Mouse (Mus musculus): ENCODE measurements at regions not wholly inside any gene's neighbourhood (a gene's known extent, or its start where the extent isn't known, plus 50 kb on each side); places are given as distances from the start of the nearest gene placed in this dataset.
A peak's percentile ranks its signal among the peaks of the same experiment; 100 is the strongest.

- ATAC-seq (replicated peaks; ENCODE audit: low FRiP score, poor library complexity, severe bottlenecking) = no peak
These were observed 59.6 kb downstream of the Fasl start for GRCm38 (mm10) chr1:161728546-161729206.

GRCm38 (mm10) chr1:161727357-161727756 is 60.9 kb downstream of the Fasl start:
- peak; percentile 94 for ATAC-seq (replicated peaks; ENCODE audit: low FRiP score, poor library complexity, severe bottlenecking)

- ATAC-seq (replicated peaks; ENCODE audit: low FRiP score, poor library complexity, severe bottlenecking) = peak; percentile 28; the same call in 1 of the 2 replicates
These were observed 62.2 kb downstream of the Fasl start for GRCm38 (mm10) chr1:161726098-161726497.

- no peak for ATAC-seq (replicated peaks; ENCODE audit: low FRiP score, poor library complexity, severe bottlenecking)
These were observed 68.4 kb downstream of the Fasl start for GRCm38 (mm10) chr1:161719876-161720275.

- no peak for ATAC-seq (replicated peaks; ENCODE audit: low FRiP score, poor library complexity, severe bottlenecking)
These were observed 70.0 kb downstream of the Fasl start for GRCm38 (mm10) chr1:161718254-161718653.

GRCm38 (mm10) chr1:161712918-161713317 is 75.4 kb downstream of the Fasl start:
- ATAC-seq (replicated peaks; ENCODE audit: low FRiP score, poor library complexity, severe bottlenecking) = no peak

- ATAC-seq (replicated peaks; ENCODE audit: low FRiP score, poor library complexity, severe bottlenecking) = no peak
These were observed 76.0 kb downstream of the Fasl start for GRCm38 (mm10) chr1:161712283-161712682.

GRCm38 (mm10) chr1:161707049-161707448 is 81.2 kb downstream of the Fasl start:
- ATAC-seq (replicated peaks; ENCODE audit: low FRiP score, poor library complexity, severe bottlenecking) = no peak

GRCm38 (mm10) chr1:161704961-161705360 is 83.3 kb downstream of the Fasl start:
- ATAC-seq (replicated peaks; ENCODE audit: low FRiP score, poor library complexity, severe bottlenecking) = no peak

GRCm38 (mm10) chr1:161704527-161704926 is 83.8 kb downstream of the Fasl start:
- no peak for ATAC-seq (replicated peaks; ENCODE audit: low FRiP score, poor library complexity, severe bottlenecking)

GRCm38 (mm10) chr1:161695886-161696285 is 92.4 kb downstream of the Fasl start:
- ATAC-seq (replicated peaks; ENCODE audit: low FRiP score, poor library complexity, severe bottlenecking) = no peak

GRCm38 (mm10) chr1:161693768-161694160 is 94.5 kb downstream of the Fasl start:
- ATAC-seq (replicated peaks; ENCODE audit: low FRiP score, poor library complexity, severe bottlenecking) = no peak

- no peak for ATAC-seq (replicated peaks; ENCODE audit: low FRiP score, poor library complexity, severe bottlenecking)
These were observed 95.2 kb downstream of the Fasl start for GRCm38 (mm10) chr1:161692836-161693767.

GRCm38 (mm10) chr1:161688946-161689345 is 99.3 kb downstream of the Fasl start:
- no peak for ATAC-seq (replicated peaks; ENCODE audit: low FRiP score, poor library complexity, severe bottlenecking)

- no peak for ATAC-seq (replicated peaks; ENCODE audit: low FRiP score, poor library complexity, severe bottlenecking)
These were observed 100.7 kb downstream of the Fasl start for GRCm38 (mm10) chr1:161687548-161687947.

GRCm38 (mm10) chr1:161680558-161680957 is 107.7 kb downstream of the Fasl start:
- no peak for ATAC-seq (replicated peaks; ENCODE audit: low FRiP score, poor library complexity, severe bottlenecking)

- no peak for ATAC-seq (replicated peaks; ENCODE audit: low FRiP score, poor library complexity, severe bottlenecking)
These were observed 117.4 kb downstream of the Fasl start for GRCm38 (mm10) chr1:161670937-161671336.

- ATAC-seq (replicated peaks; ENCODE audit: low FRiP score, poor library complexity, severe bottlenecking) = no peak
These were observed 124.0 kb downstream of the Fasl start for GRCm38 (mm10) chr1:161664321-161664720.

- no peak for ATAC-seq (replicated peaks; ENCODE audit: low FRiP score, poor library complexity, severe bottlenecking)
These were observed 124.9 kb downstream of the Fasl start for GRCm38 (mm10) chr1:161663351-161663750.

- ATAC-seq (replicated peaks; ENCODE audit: low FRiP score, poor library complexity, severe bottlenecking) = no peak
These were observed 126.1 kb downstream of the Fasl start for GRCm38 (mm10) chr1:161662241-161662640.

- no peak for ATAC-seq (replicated peaks; ENCODE audit: low FRiP score, poor library complexity, severe bottlenecking)
These were observed 130.8 kb downstream of the Fasl start for GRCm38 (mm10) chr1:161657511-161657910.
